Mouse (Mus musculus): ENCODE results near the gene 1300017J02Rik. TPM values are rescaled to one million over a fixed set of nuclear protein-coding genes. Genes with fewer than 3 reads are reported as not detected.

Gene 1300017J02Rik
- total RNA-seq, 2 experiments from 2014 or later: 0.28 to 0.98 TPM

DNA sequence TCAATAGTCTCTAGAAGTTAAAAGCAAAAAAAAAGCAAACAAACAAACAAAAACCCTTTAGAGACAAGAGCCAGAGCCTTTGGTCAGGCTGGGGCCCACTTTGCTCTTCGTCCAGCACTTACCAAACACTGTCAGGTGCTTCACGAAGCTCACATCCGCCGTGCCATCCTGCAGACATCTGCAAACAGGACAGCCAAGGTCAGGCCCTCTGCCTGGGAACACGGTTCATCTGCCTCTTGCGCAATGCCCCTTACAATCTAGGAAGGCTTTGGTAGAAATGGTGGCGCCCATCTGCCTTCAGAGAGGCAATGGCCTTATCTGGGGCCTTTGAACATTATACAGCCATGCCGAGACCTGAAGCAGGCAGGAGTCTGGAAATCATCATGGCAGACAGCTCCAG lies 30.1 kb downstream of the 1300017J02Rik start:
- DNase-seq (ENCODE audit: low spot score in 2 of 2): no peak

- no peak for DNase-seq (ENCODE audit: low spot score in 2 of 2)
Measured at GRCm38 (mm10) chr9:103271104-103271503, 33.8 kb downstream of the 1300017J02Rik start.

DNA sequence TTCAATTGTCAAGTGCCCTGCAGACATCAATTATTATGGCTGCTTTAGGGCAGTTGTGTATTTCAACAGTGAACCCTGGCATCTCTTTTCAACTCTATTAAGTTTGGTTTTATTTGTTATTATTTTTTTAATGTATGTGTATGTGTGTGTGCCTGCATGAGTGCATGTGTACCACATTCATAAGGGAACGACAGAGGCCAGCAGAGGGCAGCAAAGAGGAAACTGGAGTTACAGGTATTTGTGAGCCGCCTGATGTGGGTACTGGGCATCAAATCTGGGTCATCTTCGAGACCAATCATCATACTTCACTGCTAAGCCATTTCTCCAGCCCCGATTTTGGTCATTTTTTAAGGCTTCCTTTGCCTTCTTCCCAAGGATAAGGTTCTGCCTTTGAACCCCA lies 39.1 kb downstream of the 1300017J02Rik start:
- DNase-seq (ENCODE audit: low spot score in 2 of 2): no peak

DNA sequence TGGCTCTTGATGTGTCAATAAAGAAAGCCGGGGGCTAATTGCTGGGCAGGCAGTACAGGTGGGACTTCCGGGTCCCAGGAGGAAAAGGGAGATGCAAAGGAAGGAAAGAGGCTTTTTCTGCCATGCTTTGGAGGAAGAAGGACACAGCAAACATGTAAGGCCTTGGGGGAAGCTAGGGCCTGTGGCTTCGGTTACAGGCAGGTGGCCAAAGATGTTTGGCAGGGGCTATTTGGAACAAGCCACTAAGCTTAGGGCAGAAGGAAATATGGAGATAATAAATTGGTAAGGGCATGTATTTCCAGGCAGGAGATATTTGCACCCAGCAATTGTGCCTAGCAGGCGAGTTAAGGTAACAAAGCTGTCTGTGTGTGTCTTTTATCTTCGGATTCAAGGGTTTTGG lies 52.0 kb downstream of the 1300017J02Rik start:
- DNase-seq (ENCODE audit: low spot score in 2 of 2): peak in 1 of 2 experiments; percentile 39

GRCm38 (mm10) chr9:103248618-103249017 lies 56.3 kb downstream of the 1300017J02Rik start:
- no peak for DNase-seq (ENCODE audit: low spot score in 2 of 2)

DNA sequence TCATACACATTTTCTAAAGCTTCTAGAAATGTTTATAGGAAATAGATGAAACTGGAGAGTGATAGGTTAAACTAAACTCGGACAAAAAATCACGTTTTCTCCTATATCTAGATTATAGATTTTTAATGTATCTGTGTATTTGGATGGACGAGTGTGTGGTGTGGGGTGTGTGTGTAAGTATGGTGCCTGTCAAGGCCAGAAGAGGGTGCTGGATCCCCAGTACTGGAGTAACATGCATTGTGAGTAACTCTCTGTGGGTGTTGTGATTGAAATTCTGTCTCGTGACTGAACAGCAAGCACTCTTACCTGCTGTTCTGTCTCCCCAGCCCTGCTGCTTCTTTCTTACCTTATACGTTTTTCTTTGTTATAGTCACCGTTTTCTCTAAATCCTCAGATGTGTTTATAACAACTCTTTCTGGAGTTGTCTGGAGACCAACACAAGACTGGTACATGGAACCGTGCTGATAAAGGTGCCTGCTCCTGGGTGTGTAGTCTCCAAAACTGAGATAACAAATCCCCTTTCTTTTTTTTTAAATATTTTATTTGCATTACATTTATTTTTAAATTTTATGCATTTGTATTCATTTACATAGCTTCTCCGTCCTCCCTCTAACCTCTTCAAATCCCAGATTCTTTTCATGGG lies 58.2 kb downstream of the 1300017J02Rik start:
- DNase-seq (ENCODE audit: low spot score in 2 of 2): no peak

GRCm38 (mm10) chr9:103243640-103244039 lies 61.2 kb downstream of the 1300017J02Rik start:
- DNase-seq (ENCODE audit: low spot score in 2 of 2): no peak

DNA sequence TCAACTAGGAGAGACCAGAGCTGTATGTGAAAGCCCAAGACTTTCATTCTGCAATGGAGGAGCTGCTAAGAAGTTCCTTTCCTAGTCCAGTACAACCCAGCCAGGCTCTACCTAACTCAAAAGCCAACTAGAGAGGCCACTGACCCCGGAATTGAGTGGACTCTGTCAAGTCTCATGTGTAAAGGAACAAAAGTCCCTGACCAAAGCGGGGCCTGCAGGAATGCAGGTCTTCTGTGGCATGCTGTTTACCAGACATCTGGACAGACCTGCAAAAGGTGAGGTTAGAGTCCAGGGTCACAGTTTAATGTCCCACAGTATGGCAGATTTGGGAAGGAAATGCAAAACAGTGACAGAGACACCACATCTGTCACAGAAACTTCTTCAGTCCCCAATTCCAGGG lies 63.7 kb downstream of the 1300017J02Rik start:
- no peak for DNase-seq (ENCODE audit: low spot score in 2 of 2)

GRCm38 (mm10) chr9:103239471-103239870 lies 65.4 kb downstream of the 1300017J02Rik start:
- DNase-seq (ENCODE audit: low spot score in 2 of 2): no peak

GRCm38 (mm10) chr9:103234565-103235165 lies 70.2 kb downstream of the 1300017J02Rik start:
- DNase-seq (ENCODE audit: low spot score in 2 of 2): no peak

GRCm38 (mm10) chr9:103234059-103234458 lies 70.8 kb downstream of the 1300017J02Rik start:
- no peak for DNase-seq (ENCODE audit: low spot score in 2 of 2)

DNA sequence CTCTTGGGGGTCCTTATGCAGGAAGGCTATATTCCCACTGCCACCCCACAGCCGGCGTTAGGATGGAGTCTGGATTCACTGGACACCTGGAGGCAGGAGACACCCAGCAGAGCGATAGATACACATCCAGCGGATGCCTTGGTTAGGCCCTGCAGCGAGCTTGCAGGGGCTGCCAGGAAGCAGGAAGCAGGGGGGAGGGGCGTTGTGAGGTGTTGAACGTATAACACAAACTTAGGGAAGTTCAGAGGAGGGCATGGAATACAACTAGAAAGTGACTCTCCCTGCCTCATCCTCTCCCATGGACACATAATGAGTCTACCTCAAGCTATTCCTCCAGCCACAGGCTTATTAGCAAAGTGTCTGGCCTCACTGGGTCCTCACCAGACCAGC lies 71.9 kb downstream of the 1300017J02Rik start:
- no peak for DNase-seq (ENCODE audit: low spot score in 2 of 2)

DNA sequence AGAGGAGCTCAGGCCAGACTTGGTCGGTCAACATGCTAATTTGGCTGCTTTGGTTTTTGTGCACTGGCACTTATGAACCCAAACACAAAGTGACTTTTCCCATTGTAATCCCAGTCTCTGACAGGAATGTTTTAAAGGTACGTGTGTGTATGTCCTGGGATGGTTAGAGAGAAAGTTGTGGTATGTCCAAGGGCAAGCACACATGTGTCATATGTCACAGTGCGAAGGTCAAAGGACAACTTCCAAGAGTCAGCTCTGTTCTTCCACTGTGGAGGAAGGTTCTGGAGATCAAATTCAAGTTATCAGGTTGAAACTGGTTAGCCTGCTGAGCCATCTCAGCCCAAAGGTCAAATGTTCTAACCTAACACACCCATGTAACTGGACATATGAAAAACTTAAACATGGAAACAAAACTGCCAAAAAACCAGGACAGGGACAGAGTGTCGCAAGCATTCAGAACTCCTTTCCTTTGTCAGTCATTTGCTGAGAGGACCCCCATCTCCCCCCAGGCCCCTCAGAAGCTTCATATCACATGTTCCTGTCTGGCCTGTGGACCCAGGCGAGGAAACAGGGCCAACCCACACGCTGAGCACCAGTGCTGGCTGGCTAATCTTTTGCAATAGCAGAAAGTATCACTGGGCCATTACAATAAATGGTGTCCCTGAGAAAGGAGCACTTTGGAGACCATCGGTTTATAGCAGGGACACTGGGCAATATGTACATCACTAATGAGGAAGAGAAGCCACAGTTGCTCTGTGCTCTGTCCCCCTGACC lies 72.5 kb downstream of the 1300017J02Rik start:
- no peak for DNase-seq (ENCODE audit: low spot score in 2 of 2)

DNA sequence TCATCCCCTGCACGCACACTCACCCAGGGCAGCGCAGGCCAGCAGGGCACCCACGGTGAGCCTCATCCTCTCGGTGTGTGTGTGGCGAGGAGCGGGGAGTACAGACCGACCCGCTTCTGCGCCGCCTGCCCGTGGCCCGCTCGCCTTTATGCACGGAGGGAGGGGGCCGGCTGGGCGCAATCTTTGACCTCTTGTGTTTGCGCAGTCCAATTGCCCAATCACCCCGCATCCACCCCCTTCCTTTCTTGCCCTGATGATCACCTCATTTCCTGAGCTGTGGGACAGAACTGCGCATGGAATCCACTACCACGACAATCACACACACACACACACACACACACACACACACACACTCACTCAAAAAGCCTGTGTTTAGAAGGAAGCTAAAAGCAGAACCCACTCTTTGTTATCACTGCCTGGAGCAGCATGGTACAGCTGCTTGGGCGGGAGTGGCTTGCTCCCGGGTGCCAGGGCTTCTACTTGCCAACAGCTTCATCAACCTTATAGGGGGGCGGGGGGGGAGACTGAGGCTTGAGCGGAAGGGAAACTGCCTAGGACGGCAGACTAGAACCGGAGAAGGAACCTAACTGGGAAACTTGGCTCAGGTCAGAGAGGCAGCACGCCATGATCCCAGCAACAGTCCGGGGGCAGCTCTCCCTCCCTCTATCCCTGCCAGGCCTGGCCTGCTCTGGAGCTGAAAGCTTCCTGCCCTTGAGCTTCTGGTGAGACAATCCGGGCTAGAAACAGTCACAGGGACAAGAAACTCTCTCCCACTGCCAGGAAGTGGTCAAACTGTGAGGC lies 74.5 kb downstream of the 1300017J02Rik start, which contains the start of the genes Gm20425 and Trf:
TSS of gene Gm20425 (minus strand) at position 157 of the 801 bp plus-strand sequence.
TSS of gene Trf (minus strand) at position 294 of the 801 bp plus-strand sequence.
- DNase-seq (ENCODE audit: low spot score in 2 of 2): peak; percentile 26 to 36

DNA sequence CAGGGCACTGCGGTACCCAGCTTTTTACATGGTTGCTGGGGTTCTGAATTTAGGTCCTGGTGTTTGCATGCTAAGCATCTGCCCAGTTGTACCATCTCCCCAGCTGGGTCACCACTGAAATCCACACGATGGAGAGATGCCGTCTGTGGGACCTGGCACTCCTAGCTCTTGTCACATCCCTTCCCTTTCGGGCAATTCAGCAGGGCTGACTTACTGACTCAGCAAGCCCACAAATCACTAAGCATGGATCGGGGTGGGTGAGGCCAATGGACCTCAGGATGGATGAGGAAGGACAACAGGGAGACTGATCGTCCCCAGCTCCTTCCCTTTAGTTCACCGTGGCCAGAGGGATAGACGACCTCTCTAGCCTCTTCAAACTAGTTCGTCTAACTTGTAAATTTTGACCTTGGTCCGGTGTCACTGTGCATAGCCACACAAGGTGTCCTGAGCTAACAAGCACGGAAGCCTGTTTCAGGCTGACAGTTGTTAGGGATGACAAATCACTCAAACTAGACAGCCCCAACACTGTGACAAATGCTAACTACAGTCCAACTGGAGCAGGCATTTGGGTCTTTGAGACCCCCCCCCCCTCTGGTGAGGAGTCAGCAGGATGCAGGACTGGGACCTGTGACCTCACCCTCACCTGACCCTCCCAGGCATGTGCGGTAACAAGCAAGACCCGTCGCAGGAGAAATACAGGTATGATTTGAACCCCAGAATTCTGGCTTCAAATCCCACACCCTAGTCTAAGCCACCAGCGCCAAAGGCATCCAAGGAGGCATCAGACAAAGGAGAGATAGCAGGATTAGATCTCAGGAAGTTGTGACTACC lies 75.6 kb downstream of the 1300017J02Rik start:
- no peak for DNase-seq (ENCODE audit: low spot score in 2 of 2)

DNA sequence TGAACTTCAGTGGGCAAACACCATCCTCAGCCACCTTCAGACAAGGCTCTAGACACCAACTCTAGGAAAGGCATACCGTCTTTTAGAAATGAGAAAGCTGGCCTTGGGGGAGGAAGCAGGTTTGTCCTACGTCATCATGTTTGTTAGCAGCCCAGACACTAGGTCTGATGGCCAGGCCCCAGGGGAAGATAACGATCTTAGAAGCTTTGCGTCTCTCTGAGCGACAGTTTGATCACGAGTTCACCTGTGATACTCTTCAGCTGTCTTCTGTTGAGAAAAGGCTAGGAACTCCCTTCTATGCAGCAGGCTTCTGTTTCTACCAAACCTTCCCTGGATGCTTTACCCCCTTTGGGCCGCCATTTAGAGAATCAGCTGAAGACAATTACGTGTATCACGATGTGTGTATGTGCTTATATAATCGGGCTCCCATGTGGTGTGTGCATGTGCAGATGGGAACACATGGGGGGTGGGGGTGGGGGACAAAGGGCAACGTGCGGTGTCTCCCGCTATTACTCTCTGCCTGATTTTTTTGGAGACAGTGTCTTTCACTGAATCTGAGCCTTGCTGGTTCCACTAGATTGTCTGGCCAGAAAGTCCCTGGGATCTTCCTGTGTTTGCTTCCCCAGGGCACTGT lies 76.4 kb downstream of the 1300017J02Rik start:
- no peak for DNase-seq (ENCODE audit: low spot score in 2 of 2)

DNA sequence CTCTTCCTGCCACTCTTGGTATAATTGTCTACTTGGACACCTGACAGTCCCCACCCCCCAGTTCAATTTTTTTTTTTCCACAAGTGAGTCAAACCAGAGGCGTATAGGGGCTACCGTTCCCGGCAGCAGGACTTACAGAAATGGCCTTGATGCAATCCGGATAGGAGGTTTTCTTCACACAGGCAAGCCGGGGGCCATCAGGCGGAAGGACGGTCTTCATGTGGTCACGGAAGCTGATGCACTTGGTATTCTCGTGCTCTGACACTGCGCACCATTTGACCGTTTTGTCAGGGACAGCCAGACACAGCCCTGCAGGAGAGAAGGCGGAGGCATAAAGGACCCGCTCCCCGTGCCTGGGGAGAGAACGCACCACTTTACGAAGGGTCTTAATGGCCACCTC lies 77.1 kb downstream of the 1300017J02Rik start:
- no peak for DNase-seq (ENCODE audit: low spot score in 2 of 2)

- no peak for DNase-seq (ENCODE audit: low spot score in 2 of 2)
Measured at GRCm38 (mm10) chr9:103226806-103227205, 78.1 kb downstream of the 1300017J02Rik start.

- no peak for DNase-seq (ENCODE audit: low spot score in 2 of 2)
Measured at GRCm38 (mm10) chr9:103225464-103225863, 79.4 kb downstream of the 1300017J02Rik start.

- DNase-seq (ENCODE audit: low spot score in 2 of 2): no peak
Measured at GRCm38 (mm10) chr9:103224721-103225120, 80.2 kb downstream of the 1300017J02Rik start.
